Mouse (Mus musculus) 416B (cell line): ENCODE data around the gene Zfp87.

Source experiments
- DNase-seq: peaks from one replicate; pipeline ENCODE4 v3.0.0; 2011; ENCODE audit warnings: low read depth

Zfp87 gene

DNA sequence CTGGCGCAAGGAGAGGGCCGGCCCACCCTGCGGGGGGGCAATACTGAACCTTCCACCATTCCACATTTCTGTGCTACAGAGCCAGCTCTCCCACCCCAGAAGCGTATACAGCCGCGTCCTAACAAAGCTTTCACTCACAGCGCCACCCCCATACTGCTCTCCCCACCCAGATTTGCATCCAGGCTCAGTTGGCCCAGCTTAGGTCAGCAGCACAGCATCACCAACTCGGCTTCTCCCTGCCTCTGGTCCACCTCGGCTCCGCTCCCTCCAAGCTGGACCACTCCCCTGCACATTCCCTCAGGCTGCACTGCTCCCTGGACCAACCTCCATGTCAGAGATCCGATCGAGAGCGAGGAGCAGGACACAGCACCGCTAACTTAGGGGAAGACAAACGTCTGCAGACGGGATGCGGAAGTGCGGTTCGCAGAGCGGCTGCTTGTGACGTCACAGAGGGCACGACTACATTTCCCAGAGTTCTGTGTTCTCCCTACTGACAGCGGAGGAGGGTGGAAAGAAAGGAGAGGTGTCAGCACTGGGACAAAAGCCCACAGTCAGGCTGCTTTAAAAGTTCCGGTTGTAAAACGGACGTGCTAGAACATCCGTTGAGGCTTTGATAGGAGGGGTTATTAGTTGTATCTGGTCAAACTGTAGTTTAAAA lies at the start of gene Zfp87, which contains the start of gene Gm26965:
Gene Zfp87 (minus strand): TSS at position 425 of the 658 bp plus-strand sequence.
Gene Gm26965 (minus strand): TSS at position 399 of the 658 bp plus-strand sequence.
- DNase-seq: peak; percentile 98

- no peak for DNase-seq
Measured at GRCm38 (mm10) chr13:67572591-67573189, 46.7 kb upstream of the Zfp87 start.

- DNase-seq: no peak
Measured at GRCm38 (mm10) chr13:67553730-67554129, 27.8 kb upstream of the Zfp87 start, which contains the start of gene Zfp748. Zfp748 (minus strand) TSS chr13:67553830.

GRCm38 (mm10) chr13:67552505-67553346 lies 26.7 kb upstream of the Zfp87 start:
- DNase-seq: peak; percentile 89

DNA sequence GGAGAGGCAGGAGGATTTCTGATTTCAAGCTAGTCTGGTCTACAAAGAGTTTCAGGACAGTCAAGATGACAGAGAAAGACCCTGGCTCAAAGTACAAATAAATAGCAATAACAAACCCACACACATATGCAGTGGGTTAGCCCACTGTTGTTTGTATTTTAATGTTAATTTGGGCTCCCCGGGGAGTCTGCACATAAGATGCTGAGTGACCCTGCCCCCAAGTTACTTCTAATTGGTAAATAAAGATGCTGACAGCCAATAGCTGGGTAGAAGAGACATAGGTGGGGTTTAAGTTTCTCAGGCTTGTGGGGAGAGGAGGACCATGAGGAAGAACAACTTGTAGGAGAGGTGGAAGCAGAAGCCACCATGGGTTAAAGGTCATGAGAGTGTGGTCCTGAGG lies 20.0 kb upstream of the Zfp87 start:
- no peak for DNase-seq

DNA sequence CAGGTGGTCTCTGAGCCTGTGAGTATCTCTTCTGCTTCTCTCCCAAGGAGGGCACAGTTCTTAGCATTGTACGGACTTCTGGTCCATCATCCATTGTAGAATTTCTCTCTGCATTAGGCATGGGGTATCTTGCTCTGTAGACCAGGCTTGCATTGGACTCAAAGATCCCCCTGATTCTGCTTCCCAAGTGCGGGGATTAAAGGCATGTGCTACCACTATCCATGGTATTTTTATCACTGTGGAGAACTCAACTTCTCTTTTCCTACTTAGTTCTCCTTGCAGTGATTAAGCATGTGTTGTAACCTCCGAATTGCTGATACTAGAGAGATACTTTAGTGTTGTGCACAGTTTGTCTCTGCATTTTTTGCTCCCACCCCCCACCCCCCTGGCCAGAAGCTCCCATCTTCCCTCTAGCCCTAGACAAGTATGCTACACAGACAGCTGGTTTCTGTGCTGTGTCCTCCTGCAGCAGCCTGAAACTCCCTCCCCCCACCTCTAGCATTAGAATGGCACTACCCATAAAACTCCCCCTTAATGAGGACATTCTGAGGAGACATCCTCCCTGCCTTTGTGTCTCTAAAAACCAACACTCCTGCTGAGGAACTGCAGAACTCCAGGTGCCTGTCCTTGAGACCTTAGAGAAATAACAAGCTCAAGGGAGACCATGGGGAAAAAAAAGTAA lies 1.2 kb upstream of the Zfp87 start:
- DNase-seq: no peak

- no peak for DNase-seq
Measured at GRCm38 (mm10) chr13:67500908-67501307, 25.1 kb downstream of the Zfp87 start.

- peak; percentile 92 for DNase-seq
Measured at GRCm38 (mm10) chr13:67500084-67500719, 25.8 kb downstream of the Zfp87 start, which contains the start of gene Zfp58. Zfp58 (minus strand) TSS chr13:67500555.

DNA sequence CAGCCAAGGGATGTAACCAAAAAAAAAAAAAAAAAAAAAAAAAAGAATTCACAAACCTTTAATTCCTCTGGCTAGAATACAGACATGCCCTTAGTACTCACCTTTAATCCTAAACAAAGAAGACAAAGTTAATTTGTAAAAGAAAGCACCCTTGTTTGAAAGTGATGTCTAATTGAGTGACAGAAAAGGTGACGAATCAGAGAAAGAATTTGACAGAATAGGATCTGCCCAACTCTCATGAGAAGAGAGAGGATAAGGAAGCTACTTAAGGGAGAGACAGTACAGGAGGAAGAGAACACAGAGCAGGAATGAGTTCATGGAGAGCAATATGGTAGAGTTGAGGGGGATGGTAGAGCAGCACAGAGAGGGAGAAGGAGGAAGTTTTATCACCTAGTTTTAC lies 30.3 kb downstream of the Zfp87 start:
- no peak for DNase-seq

- DNase-seq: no peak
Measured at GRCm38 (mm10) chr13:67484424-67484811, 41.6 kb downstream of the Zfp87 start.

DNA sequence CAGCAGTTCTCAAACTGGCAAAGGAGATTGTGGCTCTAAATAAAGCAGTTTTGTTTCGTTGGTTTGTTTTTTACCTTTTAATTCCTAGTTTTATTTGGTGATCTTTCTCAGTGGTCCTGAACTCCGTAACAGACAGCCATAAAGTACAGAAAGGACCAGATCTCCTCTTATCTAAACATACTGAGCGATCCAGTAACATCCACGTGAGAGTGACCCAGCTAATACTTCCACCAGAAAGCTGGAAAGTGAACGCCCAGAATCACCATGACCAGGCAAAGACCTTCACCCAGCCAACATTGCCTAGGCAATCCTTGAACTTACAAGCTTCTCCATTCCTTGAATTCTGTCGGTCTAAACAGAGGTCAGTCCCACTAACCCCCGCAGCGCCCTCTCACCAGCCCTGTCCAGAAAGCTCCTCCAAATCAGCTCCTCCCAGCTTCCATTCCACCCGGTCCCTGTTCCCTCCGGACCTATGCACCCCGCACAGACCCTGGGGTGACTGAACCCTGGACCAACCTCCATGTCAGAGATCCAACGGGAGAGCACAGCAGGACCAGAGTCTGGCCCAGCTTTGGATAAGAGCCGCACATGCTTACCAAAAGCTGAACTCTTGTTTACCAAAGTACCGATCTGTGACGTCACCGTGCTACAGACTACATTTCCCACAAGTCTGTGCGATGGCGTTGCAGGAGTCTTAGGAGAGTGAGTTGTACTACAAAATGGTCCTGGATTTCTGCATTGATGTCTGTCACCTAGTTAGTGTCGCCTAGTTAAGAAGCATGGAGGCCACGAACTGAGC lies 42.2 kb downstream of the Zfp87 start, which contains the start of gene Zfp874b:
Gene Zfp874b (minus strand): TSS at position 634 of the 799 bp plus-strand sequence.
- peak; percentile 94 for DNase-seq

DNA sequence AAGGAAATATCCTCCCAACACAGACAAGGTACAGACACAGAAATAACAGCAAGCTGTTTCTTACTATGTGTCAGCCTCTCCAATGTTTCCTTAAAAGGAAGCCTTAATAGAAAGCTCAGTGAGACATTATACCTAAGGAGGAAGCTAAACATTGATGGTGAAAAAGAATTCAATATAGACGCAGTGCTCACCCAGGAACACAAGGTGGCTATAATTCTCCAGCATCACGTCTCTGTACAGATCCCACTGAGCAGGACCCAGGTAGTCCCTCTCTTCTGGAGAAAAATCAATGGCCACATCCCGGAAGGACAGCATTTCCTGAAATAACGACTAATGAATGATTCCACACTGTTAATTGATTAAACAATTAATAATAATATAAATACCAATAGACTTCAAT lies 44.4 kb downstream of the Zfp87 start:
- DNase-seq: peak; percentile 49

DNA sequence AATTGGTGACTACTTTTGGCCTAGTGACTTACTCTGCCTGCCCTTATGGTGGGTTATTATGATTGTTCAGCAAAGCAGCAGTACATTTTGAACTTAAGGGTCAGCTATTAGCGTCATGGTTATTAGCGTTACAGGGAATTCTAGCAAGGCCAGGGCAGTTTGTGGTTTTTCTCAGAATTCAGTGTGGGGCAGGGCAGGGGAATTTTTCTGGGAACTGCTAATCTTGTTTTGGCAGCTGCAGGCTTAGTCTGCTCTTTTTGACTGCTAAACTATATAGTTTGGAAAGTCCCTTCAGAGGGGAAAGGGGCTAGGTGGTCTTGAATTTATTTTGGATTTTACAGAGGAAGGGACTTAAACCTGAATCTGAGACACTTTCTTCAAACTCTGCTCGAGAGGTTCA lies 56.7 kb downstream of the Zfp87 start:
- no peak for DNase-seq
